Mouse (Mus musculus) WW6 (cell line): ENCODE results near the gene Rgs12.

Experiments
- DNase-seq: peaks from one replicate; pipeline ENCODE4 v3.0.0-alpha.2; 2013; ENCODE audit warnings: low read depth, low spot score

Gene Rgs12

DNA sequence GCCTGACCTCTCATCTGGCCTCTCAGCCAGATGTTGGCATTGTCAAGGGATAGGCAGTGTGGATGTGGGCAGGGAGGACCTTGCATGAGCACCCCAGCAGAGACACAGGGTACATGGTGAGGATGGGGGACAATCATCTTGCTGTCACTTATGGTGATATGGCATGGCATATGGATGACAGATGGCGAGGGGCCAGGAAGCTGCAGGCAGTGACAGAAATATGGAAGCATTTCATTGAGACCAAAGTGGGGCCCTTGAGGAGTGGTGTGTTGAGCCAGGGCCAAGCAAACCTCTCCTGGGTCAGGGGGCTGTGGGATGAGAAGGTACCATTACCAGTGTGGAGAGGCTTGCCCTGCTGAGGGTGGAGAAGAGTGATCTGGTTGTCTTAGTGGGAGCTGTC lies 127.1 kb downstream of the Rgs12 start:
- DNase-seq, result no peak

DNA sequence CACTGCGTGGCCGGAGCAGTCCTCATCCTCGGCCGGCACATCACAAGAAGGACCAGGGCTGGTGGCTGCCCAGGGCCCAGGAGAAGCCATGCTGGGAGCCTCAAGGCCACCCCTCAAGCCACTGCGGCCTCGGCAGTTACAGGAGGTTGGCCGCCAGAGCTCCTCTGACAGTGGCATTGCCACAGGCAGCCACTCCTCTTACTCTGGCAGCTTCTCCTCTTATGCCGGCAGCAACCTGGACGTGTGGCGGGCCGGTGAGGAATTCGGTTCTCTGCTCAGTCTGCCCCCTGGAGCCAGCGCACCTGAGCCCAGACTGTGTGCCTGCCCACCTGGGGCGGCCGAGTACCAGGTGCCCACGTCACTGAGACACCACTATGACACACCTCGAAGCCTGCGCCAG lies 129.9 kb downstream of the Rgs12 start:
- DNase-seq, result no peak

DNA sequence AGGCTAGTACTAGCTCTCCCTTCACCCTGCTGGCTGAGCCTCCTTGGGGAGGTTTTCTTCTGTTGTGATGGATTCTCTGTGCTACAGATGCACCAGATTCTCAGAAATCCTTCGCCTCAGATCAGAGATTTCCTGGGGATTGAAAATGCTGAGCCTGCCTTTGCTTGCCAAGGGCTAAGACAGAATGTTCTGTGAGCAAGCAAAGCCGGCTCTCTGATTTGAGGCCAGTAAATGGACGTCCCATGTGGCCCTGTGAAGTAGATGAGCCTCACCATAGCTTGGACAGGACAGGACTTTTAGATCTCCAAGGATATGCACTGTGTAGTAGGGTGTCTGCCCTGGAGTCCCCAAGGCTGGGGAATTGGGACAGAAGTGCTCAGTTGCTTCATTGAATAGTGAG lies 135.7 kb downstream of the Rgs12 start:
- no peak for DNase-seq

DNA sequence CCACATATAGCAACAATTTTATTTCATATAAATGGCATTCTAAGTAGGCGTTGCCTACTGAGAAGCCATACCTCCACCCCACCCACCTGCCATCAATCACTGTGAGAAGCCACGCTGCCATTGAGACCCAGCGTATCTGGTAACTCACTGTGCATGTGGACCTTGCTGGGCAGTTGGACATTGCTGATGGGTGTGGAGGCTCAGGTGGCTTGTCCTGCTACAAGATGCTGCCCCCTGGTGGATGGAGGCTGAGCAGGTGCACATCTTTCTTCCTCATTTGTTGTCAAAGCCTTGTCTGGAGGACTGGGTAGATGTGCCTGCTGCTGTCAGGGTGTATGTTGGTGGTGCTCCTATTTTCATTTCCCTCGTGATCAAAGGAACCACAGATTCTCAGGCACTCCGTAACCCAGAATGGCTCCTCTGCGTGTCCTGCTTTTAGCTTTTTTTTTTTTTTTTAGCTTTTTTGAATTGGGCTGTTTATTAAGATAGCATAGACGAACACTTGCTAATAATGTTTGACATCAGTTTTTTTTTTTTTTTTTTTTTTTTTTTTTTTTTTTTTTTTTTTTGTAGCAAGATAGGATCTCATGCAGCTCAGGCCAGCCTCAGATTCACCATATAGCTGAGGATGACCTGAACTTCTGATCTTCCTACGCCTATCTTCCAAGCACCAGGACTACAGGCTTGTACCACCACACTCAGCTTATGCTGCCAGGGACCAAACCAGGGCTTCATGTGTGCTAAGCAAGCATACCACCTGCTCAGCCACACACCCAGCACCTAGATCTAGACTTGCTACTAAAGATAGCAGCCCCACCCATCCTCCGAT lies 139.8 kb downstream of the Rgs12 start:
- peak; percentile 67 for DNase-seq
